Comparison of ENCODE assay signal across 19 mouse cellular contexts in genomic region chr7:46987073-46987472, GRCm38 (mm10). TPM values are rescaled to one million over a fixed set of nuclear protein-coding genes. Genes with fewer than 3 reads are reported as not detected.
A peak's percentile ranks its signal among the peaks of the same experiment; 100 is the strongest.
DNase-seq lines count a peak whose midpoint lies in the region; ATAC-seq and TF ChIP-seq lines count a peak whose summit lies in the region.
"Had no signal": no experiment of that assay in that cellular context is flagged by ENCODE, and none has a peak within 500 bp of the region (broad histone marks: within the 10 kb centered on the region; RNA-seq: fewer than 3 reads in every experiment).

No protein-coding gene starts in this region.

- 39% methylated on average over 2 of the region's 2 CpGs for WGBS in heart, postnatal 0 days
- WGBS in lung, postnatal 0 days = 28% methylated on average over 2 of the region's 2 CpGs
- 43% methylated on average over 2 of the region's 2 CpGs for WGBS in embryonic facial prominence, embryonic 14.5 days
- 26% methylated on average over 2 of the region's 2 CpGs for WGBS in limb, embryonic 15.5 days
- WGBS in forebrain, embryonic 13.5 days = 58% methylated on average over 2 of the region's 2 CpGs

- H3K9ac ChIP-seq in heart, postnatal 0 days (replicated peaks; ENCODE audit: low read depth, low read length) = no peak overlapping the region
- H3K9ac ChIP-seq in lung, postnatal 0 days (replicated peaks; ENCODE audit: low read depth) = no peak overlapping the region
- H3K9ac ChIP-seq in embryonic facial prominence, embryonic 14.5 days (ENCODE audit: low read depth, low read length) = no peak overlapping the region
- no peak overlapping the region for H3K9ac ChIP-seq in limb, embryonic 15.5 days
- no peak overlapping the region for H3K9ac ChIP-seq in forebrain, embryonic 13.5 days
- H3K9ac ChIP-seq: limb, embryonic 13.5 days had no signal

- no peak for TF ChIP-seq CTCF in heart, postnatal 0 days (IDR thresholded peaks at IDR 0.05; ENCODE audit: low read depth)
- TF ChIP-seq CTCF in lung, postnatal 0 days (IDR thresholded peaks at IDR 0.05) = no peak

- intact Hi-C loops in heart, postnatal 10 days (cut with DNase I) = no loop called here

- no peaks in the 10 kb centered on the region for H3K9me3 ChIP-seq in heart, postnatal 0 days (replicated peaks; ENCODE audit: control insufficient read depth, low read length)
- no peaks in the 10 kb centered on the region for H3K9me3 ChIP-seq in lung, postnatal 0 days (ENCODE audit: low read length)
- no peaks in the 10 kb centered on the region for H3K9me3 ChIP-seq in embryonic facial prominence, embryonic 14.5 days (ENCODE audit: control insufficient read depth, low read length)
- no peaks in the 10 kb centered on the region for H3K9me3 ChIP-seq in limb, embryonic 15.5 days
- H3K9me3 ChIP-seq in forebrain, embryonic 13.5 days (replicated peaks) = no peaks in the 10 kb centered on the region
- H3K9me3 ChIP-seq: limb, embryonic 13.5 days had no signal

- ATAC-seq in heart, postnatal 0 days (ENCODE audit: insufficient read depth, low read depth) = no peak
- ATAC-seq in lung, postnatal 0 days = peak; percentile 18; the same call in 1 of the 2 replicates
- ATAC-seq in embryonic facial prominence, embryonic 14.5 days (ENCODE audit: low read depth) = no peak
- ATAC-seq in limb, embryonic 15.5 days (ENCODE audit: insufficient number of reproducible peaks, low FRiP score, low TSS enrichment, low read depth) = no peak
- ATAC-seq in forebrain, embryonic 13.5 days = no peak
- ATAC-seq: activated CD4-positive, CD25-positive, alpha-beta regulatory T cell, adult 4 months; midbrain, embryonic 16.5 days had no signal

- TF ChIP-seq EP300 in heart, postnatal 0 days (IDR thresholded peaks at IDR 0.05; ENCODE audit: low read depth) = no peak
- no peak for TF ChIP-seq EP300 in lung, postnatal 0 days (IDR thresholded peaks at IDR 0.05)

- no peaks in the 10 kb centered on the region for H3K27me3 ChIP-seq in heart, postnatal 0 days (ENCODE audit: control insufficient read depth, insufficient read depth, low read length)
- no peaks in the 10 kb centered on the region for H3K27me3 ChIP-seq in lung, postnatal 0 days (replicated peaks; ENCODE audit: insufficient read depth, low read length)
- no peaks in the 10 kb centered on the region for H3K27me3 ChIP-seq in embryonic facial prominence, embryonic 14.5 days (replicated peaks; ENCODE audit: control insufficient read depth, insufficient read depth, low read length)
- H3K27me3 ChIP-seq in limb, embryonic 15.5 days = no peaks in the 10 kb centered on the region
- H3K27me3 ChIP-seq in forebrain, embryonic 13.5 days = no peaks in the 10 kb centered on the region
- H3K27me3 ChIP-seq: limb, embryonic 13.5 days had no signal

- peak overlapping the region; percentile 15; the same call in 1 of the 2 replicates for H3K27ac ChIP-seq in heart, postnatal 0 days (ENCODE audit: low read depth)
- peak overlapping the region; percentile 71 for H3K27ac ChIP-seq in lung, postnatal 0 days (ENCODE audit: low read length)
- peak overlapping the region; percentile 11; the same call in 1 of the 2 replicates for H3K27ac ChIP-seq in embryonic facial prominence, embryonic 14.5 days (replicated peaks; ENCODE audit: low read depth, low read length)
- 0 out of 2 replicates have a peak overlapping the region, but pooled peaks have one; percentile 9 for H3K27ac ChIP-seq in limb, embryonic 15.5 days
- H3K27ac ChIP-seq in forebrain, embryonic 13.5 days = no peak overlapping the region
- H3K27ac ChIP-seq: left cerebral cortex, adult 2 months; macrophage had no signal

- no peak for DNase-seq in heart, postnatal 0 days (ENCODE audit: low spot score)
- DNase-seq in heart, postnatal 10 days = no peak
- DNase-seq in lung, postnatal 0 days (ENCODE audit: low spot score) = no peak
- no peak for DNase-seq in lung, postnatal 14 days
- no peak for DNase-seq in embryonic facial prominence, embryonic 14.5 days (ENCODE audit: low spot score)
- DNase-seq: gastrocnemius, postnatal 36 days; kidney, adult 11 months; thymus, adult 2 months had no signal

- H3K4me3 ChIP-seq in heart, postnatal 0 days (ENCODE audit: low read depth, low read length) = no peak overlapping the region
- no peak overlapping the region for H3K4me3 ChIP-seq in lung, postnatal 0 days (ENCODE audit: low read depth, low read length)
- H3K4me3 ChIP-seq in embryonic facial prominence, embryonic 14.5 days (ENCODE audit: low read depth, low read length) = no peak overlapping the region
- H3K4me3 ChIP-seq in limb, embryonic 15.5 days = no peak overlapping the region
- no peak overlapping the region for H3K4me3 ChIP-seq in forebrain, embryonic 13.5 days
- H3K4me3 ChIP-seq: left cerebral cortex, adult 2 months; limb, embryonic 13.5 days had no signal

- H3K4me2 ChIP-seq in heart, postnatal 0 days (ENCODE audit: low read depth, low read length) = no peak overlapping the region
- H3K4me2 ChIP-seq in lung, postnatal 0 days (replicated peaks; ENCODE audit: low read depth, low read length) = no peak overlapping the region
- no peak overlapping the region for H3K4me2 ChIP-seq in embryonic facial prominence, embryonic 14.5 days (ENCODE audit: low read depth, low read length)
- H3K4me2 ChIP-seq in limb, embryonic 15.5 days = no peak overlapping the region
- H3K4me2 ChIP-seq in forebrain, embryonic 13.5 days = no peak overlapping the region
- H3K4me2 ChIP-seq: limb, embryonic 13.5 days had no signal

- 0 out of 2 replicates have a peak, but pooled peaks cover 3% of the 10 kb centered on the region for H3K4me1 ChIP-seq in heart, postnatal 0 days (ENCODE audit: control insufficient read depth, insufficient read depth)
- peaks cover 15% of the 10 kb centered on the region; the same call in 1 of the 2 replicates for H3K4me1 ChIP-seq in lung, postnatal 0 days (ENCODE audit: insufficient read depth, low read depth, low read length)
- 0 out of 2 replicates have a peak, but pooled peaks cover 8% of the 10 kb centered on the region for H3K4me1 ChIP-seq in embryonic facial prominence, embryonic 14.5 days (ENCODE audit: control insufficient read depth, insufficient read depth, low read length)
- H3K4me1 ChIP-seq in limb, embryonic 15.5 days = peaks cover 13% of the 10 kb centered on the region; the same call in 1 of the 2 replicates
- H3K4me1 ChIP-seq in forebrain, embryonic 13.5 days = no peaks in the 10 kb centered on the region

- H3K36me3 ChIP-seq in heart, postnatal 0 days (replicated peaks; ENCODE audit: control insufficient read depth, insufficient read depth, low read length) = peaks cover 12% of the 10 kb centered on the region
- H3K36me3 ChIP-seq in lung, postnatal 0 days (ENCODE audit: insufficient read depth, low read length) = peaks cover 8% of the 10 kb centered on the region; the same call in 1 of the 2 replicates
- peaks cover 9% of the 10 kb centered on the region; the same call in 1 of the 2 replicates for H3K36me3 ChIP-seq in embryonic facial prominence, embryonic 14.5 days (ENCODE audit: control insufficient read depth, insufficient read depth, low read length)
- H3K36me3 ChIP-seq in limb, embryonic 15.5 days = peaks cover 19% of the 10 kb centered on the region
- peaks cover 13% of the 10 kb centered on the region for H3K36me3 ChIP-seq in forebrain, embryonic 13.5 days (ENCODE audit: poor library complexity, severe bottlenecking)

RNA-seq across cellular contexts. Expression of gene Gm9999, which starts 3.7 kb away (rescaled TPM):
- total RNA-seq in heart, postnatal 0 days (2014; rRNA removed; ENCODE audit: low replicate concordance) = not detected in 2 replicates
- not detected in 2 replicates for polyA plus RNA-seq in heart, postnatal 0 days (2015; fragmentation: Nextera tagmentation; extraction: Ambion mirVana)
- total RNA-seq in heart, postnatal 10 days (2021) = not detected
- polyA plus RNA-seq in lung, postnatal 0 days (2015; fragmentation: Nextera tagmentation; extraction: Ambion mirVana) = not detected in 2 replicates
- polyA plus RNA-seq in embryonic facial prominence, embryonic 14.5 days (2014; fragmentation: Nextera tagmentation; extraction: Ambion mirVana) = not detected in 2 replicates
- polyA plus RNA-seq in limb, embryonic 15.5 days (2015; fragmentation: Nextera tagmentation; extraction: Ambion mirVana) = not detected in 2 replicates
- polyA plus RNA-seq in forebrain, embryonic 13.5 days (2015; fragmentation: Nextera tagmentation; extraction: Ambion mirVana) = not detected in 2 replicates
- total RNA-seq: gastrocnemius, postnatal 36 days; heart, postnatal 25 days; layer of hippocampus, adult 18-20 months; left cerebral cortex, adult 2 months had no signal
- polyA plus RNA-seq: activated CD4-positive, CD25-positive, alpha-beta regulatory T cell, adult 4 months; frontal cortex, adult 2 months; limb, embryonic 13.5 days; macrophage; midbrain, embryonic 16.5 days; neural tube, embryonic 14.5 days had no signal

RNA-seq across cellular contexts. Expression of gene Spty2d1, which starts 21.1 kb away (rescaled TPM):
- total RNA-seq in heart, postnatal 0 days (2014; rRNA removed; ENCODE audit: low replicate concordance) = 8.7 and 9.4 TPM in 2 replicates
- polyA plus RNA-seq in heart, postnatal 0 days (2015; fragmentation: Nextera tagmentation; extraction: Ambion mirVana) = 7.7 and 7.8 TPM in 2 replicates
- total RNA-seq in heart, postnatal 10 days (2021) = 10 to 100 TPM; 12.5 to 13.8 TPM
- polyA plus RNA-seq in lung, postnatal 0 days (2015; fragmentation: Nextera tagmentation; extraction: Ambion mirVana) = 13.1 and 14.9 TPM in 2 replicates
- 22.1 and 23.1 TPM in 2 replicates for polyA plus RNA-seq in embryonic facial prominence, embryonic 14.5 days (2014; fragmentation: Nextera tagmentation; extraction: Ambion mirVana)
- 23.3 and 23.9 TPM in 2 replicates for polyA plus RNA-seq in limb, embryonic 15.5 days (2015; fragmentation: Nextera tagmentation; extraction: Ambion mirVana)
- 12.0 and 12.4 TPM in 2 replicates for polyA plus RNA-seq in forebrain, embryonic 13.5 days (2015; fragmentation: Nextera tagmentation; extraction: Ambion mirVana)

RNA-seq across cellular contexts. Expression of gene Uevld, which starts 28.7 kb away (rescaled TPM):
- total RNA-seq in heart, postnatal 0 days (2014; rRNA removed; ENCODE audit: low replicate concordance) = 8.1 and 10.5 TPM in 2 replicates
- polyA plus RNA-seq in heart, postnatal 0 days (2015; fragmentation: Nextera tagmentation; extraction: Ambion mirVana) = 4.4 TPM in 2 replicates
- 10 to 100 TPM; 10.8 to 13.4 TPM for total RNA-seq in heart, postnatal 10 days (2021)
- polyA plus RNA-seq in lung, postnatal 0 days (2015; fragmentation: Nextera tagmentation; extraction: Ambion mirVana) = 4.1 and 6.0 TPM in 2 replicates
- polyA plus RNA-seq in embryonic facial prominence, embryonic 14.5 days (2014; fragmentation: Nextera tagmentation; extraction: Ambion mirVana) = 9.7 and 11.0 TPM in 2 replicates
- 11.1 and 11.2 TPM in 2 replicates for polyA plus RNA-seq in limb, embryonic 15.5 days (2015; fragmentation: Nextera tagmentation; extraction: Ambion mirVana)
- polyA plus RNA-seq in forebrain, embryonic 13.5 days (2015; fragmentation: Nextera tagmentation; extraction: Ambion mirVana) = 9.4 and 10.4 TPM in 2 replicates
